Mouse (Mus musculus) heart, embryonic 14.5 days (tissue): Measurements from ENCODE around the gene Bbox1. TPM values are rescaled to one million over a fixed set of nuclear protein-coding genes. Genes with fewer than 3 reads are reported as not detected.

Experiments used
- ATAC-seq: fragments of 200-750 bp; cut with Nextera tagmentation; 2 replicates; pipeline ENCODE4 v1.8.0; 2017; ENCODE audit warnings: low read depth, moderate TSS enrichment; ENCODE audit not compliant: insufficient number of reproducible peaks, insufficient read depth, low FRiP score
- H3K27ac ChIP-seq, 2 experiments: fragments of 200-500 bp in 1 of 2; fragments of 300-500 bp in 1 of 2; sonication (generic) in 1 of 2; replicated peaks in 1 of 2; 2 replicates each; pipeline ENCODE4 v1.5.1; 2012 to 2014; ENCODE audit warnings: low read depth in 2 of 2, low read length in 2 of 2, control low read depth in 1 of 2, mild to moderate bottlenecking in 1 of 2, mixed read lengths in 1 of 2; ENCODE audit not compliant: control insufficient read depth in 1 of 2, insufficient read depth in 1 of 2
- H3K27me3 ChIP-seq: fragments of 300-500 bp; sonication (generic); 2 replicates; pipeline ENCODE4 v1.6.1; 2014; ENCODE audit warnings: mild to moderate bottlenecking, low read length, control low read depth; ENCODE audit not compliant: control insufficient read depth, insufficient read depth
- H3K36me3 ChIP-seq: fragments of 300-500 bp; sonication (generic); 2 replicates; pipeline ENCODE4 v1.6.1; 2014; ENCODE audit warnings: mild to moderate bottlenecking, control low read depth, low read length, mixed read lengths; ENCODE audit not compliant: control insufficient read depth, insufficient read depth
- H3K4me1 ChIP-seq, 2 experiments: fragments of 200-500 bp in 1 of 2; fragments of 300-500 bp in 1 of 2; sonication (generic) in 1 of 2; 2 replicates each; pipeline ENCODE4 v1.6.1; 2012 to 2014; ENCODE audit warnings: low read length in 2 of 2, control low read depth in 1 of 2, mixed read lengths in 1 of 2; ENCODE audit not compliant: control insufficient read depth in 2 of 2, insufficient read depth in 2 of 2
- H3K4me2 ChIP-seq: fragments of 300-500 bp; sonication (generic); 2 replicates; pipeline ENCODE4 v1.6.1; 2014; ENCODE audit warnings: mild to moderate bottlenecking, low read length
- H3K4me3 ChIP-seq, 2 experiments: fragments of 200-500 bp in 1 of 2; fragments of 300-500 bp in 1 of 2; sonication (generic) in 1 of 2; 2 replicates each; pipeline ENCODE4 v1.5.1; 2012 to 2014; ENCODE audit warnings: low read length in 2 of 2, mild to moderate bottlenecking in 2 of 2, control low read depth in 1 of 2, low read depth in 1 of 2, moderate library complexity in 1 of 2; ENCODE audit not compliant: control insufficient read depth in 1 of 2, insufficient read depth in 1 of 2
- H3K9ac ChIP-seq: fragments of 300-500 bp; sonication (generic); 2 replicates; pipeline ENCODE4 v1.6.1; 2014; ENCODE audit warnings: mild to moderate bottlenecking, low read length
- H3K9me3 ChIP-seq: fragments of 300-500 bp; sonication (generic); 2 replicates; pipeline ENCODE4 v1.6.1; 2016; ENCODE audit warnings: low read length, control low read depth; ENCODE audit not compliant: control insufficient read depth
- WGBS: fragments of 180-500 bp; shearing (Covaris S2); extraction: QIAGEN DNeasy Blood & Tissue Kit; methylation state at CpG from one replicate; pipeline ENCODE4 v1.1.7; 2014; 5-methylcytosine and 5-hydroxymethylcytosine counted together
- polyA plus RNA-seq: library from polyadenylated mRNA; unstranded; fragments of >200 nt; fragmentation: Nextera tagmentation; extraction: Ambion mirVana; gene quantifications from 2 replicates; pipeline ENCODE4 v1.2.1, GENCODE M21; 2014

The Bbox1 gene
- polyA plus RNA-seq, 1 experiment from 2014 or later, result 0.08 TPM

- Histone ChIP-seq H3K4me3 (no peak overlapping the region), H3K4me2 (no peak overlapping the region), H3K9me3 (no peaks in the 10 kb centered on the region), H3K4me1 (0 out of 4 replicates have a peak, but pooled peaks cover 0 to 2% of the 10 kb centered on the region in 2 experiments), H3K9ac (no peak overlapping the region), H3K36me3 (no peaks in the 10 kb centered on the region), H3K27me3 (no peaks in the 10 kb centered on the region), H3K27ac (no peak overlapping the region)
- ATAC-seq, result no peak
- 5% methylated on average over 2 of the region's 2 CpGs for WGBS
Measured at GRCm38 (mm10) chr2:110302261-110302660, 12.1 kb downstream of the Bbox1 start.

- WGBS, result 66% methylated on average over 3 of the region's 3 CpGs
- no peaks in the 10 kb centered on the region for H3K27me3 ChIP-seq
- no peak overlapping the region for H3K4me2 ChIP-seq
- H3K4me1 ChIP-seq, result 0 out of 4 replicates have a peak, but pooled peaks cover 0 to 2% of the 10 kb centered on the region in 2 experiments
- no peaks in the 10 kb centered on the region for H3K36me3 ChIP-seq
- H3K4me3 ChIP-seq, result no peak overlapping the region
- H3K27ac ChIP-seq, result no peak overlapping the region
- H3K9ac ChIP-seq, result no peak overlapping the region
- ATAC-seq, result no peak
- H3K9me3 ChIP-seq, result no peaks in the 10 kb centered on the region
Measured at GRCm38 (mm10) chr2:110301314-110301713, 13.0 kb downstream of the Bbox1 start.

GRCm38 (mm10) chr2:110294927-110295326 lies 19.4 kb downstream of the Bbox1 start:
- no peak overlapping the region for H3K4me2 ChIP-seq
- no peak overlapping the region for H3K27ac ChIP-seq
- no peaks in the 10 kb centered on the region for H3K9me3 ChIP-seq
- no peak overlapping the region for H3K9ac ChIP-seq
- no peaks in the 10 kb centered on the region; a peak in 1 of 4 replicates for H3K4me1 ChIP-seq
- H3K27me3 ChIP-seq, result no peaks in the 10 kb centered on the region
- 86% methylated on average over 3 of the region's 3 CpGs for WGBS
- H3K36me3 ChIP-seq, result no peaks in the 10 kb centered on the region
- ATAC-seq, result no peak
- no peak overlapping the region for H3K4me3 ChIP-seq

GRCm38 (mm10) chr2:110287959-110288358 lies 26.4 kb downstream of the Bbox1 start:
- H3K9ac ChIP-seq, result no peak overlapping the region
- no peaks in the 10 kb centered on the region for H3K4me1 ChIP-seq
- no peak overlapping the region for H3K4me3 ChIP-seq
- no peak overlapping the region for H3K4me2 ChIP-seq
- ATAC-seq, result no peak
- H3K36me3 ChIP-seq, result no peaks in the 10 kb centered on the region
- H3K9me3 ChIP-seq, result no peaks in the 10 kb centered on the region
- no peaks in the 10 kb centered on the region for H3K27me3 ChIP-seq
- 95% methylated on average over 1 of the region's 1 CpGs for WGBS
- no peak overlapping the region for H3K27ac ChIP-seq

GRCm38 (mm10) chr2:110285829-110286504 lies 28.4 kb downstream of the Bbox1 start:
- WGBS, result 87% methylated on average over 3 of the region's 3 CpGs
- Histone ChIP-seq H3K27ac (no peak overlapping the region), H3K4me3 (no peak overlapping the region), H3K4me1 (no peaks in the 10 kb centered on the region), H3K4me2 (no peak overlapping the region), H3K27me3 (no peaks in the 10 kb centered on the region), H3K9ac (no peak overlapping the region), H3K36me3 (no peaks in the 10 kb centered on the region), H3K9me3 (no peaks in the 10 kb centered on the region)
- no peak for ATAC-seq

- WGBS, result 72% methylated on average over 2 of the region's 2 CpGs
- H3K27me3 ChIP-seq, result no peaks in the 10 kb centered on the region
- ATAC-seq, result no peak
- no peak overlapping the region for H3K27ac ChIP-seq
- H3K9ac ChIP-seq, result no peak overlapping the region
- no peaks in the 10 kb centered on the region for H3K9me3 ChIP-seq
- H3K4me3 ChIP-seq, result no peak overlapping the region
- no peaks in the 10 kb centered on the region for H3K4me1 ChIP-seq
- H3K36me3 ChIP-seq, result no peaks in the 10 kb centered on the region
- no peak overlapping the region for H3K4me2 ChIP-seq
Measured at GRCm38 (mm10) chr2:110275424-110275823, 38.9 kb downstream of the Bbox1 start.

- no peaks in the 10 kb centered on the region for H3K4me1 ChIP-seq
- no peaks in the 10 kb centered on the region for H3K36me3 ChIP-seq
- H3K9me3 ChIP-seq, result no peaks in the 10 kb centered on the region
- no peak overlapping the region for H3K4me3 ChIP-seq
- 0 out of 2 replicates have a peak, but pooled peaks have one; percentile 31 for ATAC-seq
- H3K4me2 ChIP-seq, result no peak overlapping the region
- WGBS, result 45% methylated on average over 2 of the region's 2 CpGs
- H3K27me3 ChIP-seq, result no peaks in the 10 kb centered on the region
- no peak overlapping the region for H3K9ac ChIP-seq
- no peak overlapping the region for H3K27ac ChIP-seq
Measured at GRCm38 (mm10) chr2:110274160-110274559, 40.2 kb downstream of the Bbox1 start.

- WGBS, result 73% methylated on average over 3 of the region's 3 CpGs
- ATAC-seq, result no peak
- Histone ChIP-seq H3K27me3 (no peaks in the 10 kb centered on the region), H3K4me3 (no peak overlapping the region), H3K9me3 (no peaks in the 10 kb centered on the region), H3K4me1 (no peaks in the 10 kb centered on the region), H3K27ac (no peak overlapping the region), H3K9ac (no peak overlapping the region), H3K36me3 (no peaks in the 10 kb centered on the region), H3K4me2 (no peak overlapping the region)
Measured at GRCm38 (mm10) chr2:110269281-110269680, 45.1 kb downstream of the Bbox1 start.
